Mouse (Mus musculus): ENCODE data around the gene Oprl1. TPM values are rescaled to one million over a fixed set of nuclear protein-coding genes. Genes with fewer than 3 reads are reported as not detected.

The Oprl1 gene
- polyA plus RNA-seq (2014; fragmentation: Nextera tagmentation; extraction: Ambion mirVana), result 21.7 and 22.9 TPM in 2 replicates

DNA sequence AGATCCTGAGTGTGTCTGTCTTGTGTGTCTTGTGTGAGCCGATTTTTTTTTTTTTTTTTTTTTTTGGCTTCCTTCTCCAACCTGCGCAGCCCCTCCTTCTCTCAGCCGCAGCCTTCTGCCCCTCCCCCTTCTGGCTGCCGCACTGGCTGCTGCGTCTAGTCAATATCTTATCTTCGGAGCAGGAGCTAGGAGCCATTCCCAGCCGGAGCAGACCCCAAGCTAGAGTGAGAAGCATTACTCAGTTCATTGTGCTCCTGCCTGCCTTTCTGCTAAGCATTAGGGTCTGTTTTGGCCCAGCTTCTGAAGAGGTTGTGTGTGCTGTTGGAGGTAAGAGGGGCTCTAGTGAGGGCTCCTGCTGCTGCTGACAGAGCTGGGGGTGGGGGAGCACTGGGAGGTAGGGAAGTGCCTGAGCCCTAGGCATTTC is at the start of gene Oprl1:
Gene Oprl1 (plus strand): TSS at position 114 of the 424 bp plus-strand sequence.
- ATAC-seq (ENCODE audit: low FRiP score), result peak; percentile 76
- 2% methylated on average over 7 of the region's 7 CpGs for WGBS

DNA sequence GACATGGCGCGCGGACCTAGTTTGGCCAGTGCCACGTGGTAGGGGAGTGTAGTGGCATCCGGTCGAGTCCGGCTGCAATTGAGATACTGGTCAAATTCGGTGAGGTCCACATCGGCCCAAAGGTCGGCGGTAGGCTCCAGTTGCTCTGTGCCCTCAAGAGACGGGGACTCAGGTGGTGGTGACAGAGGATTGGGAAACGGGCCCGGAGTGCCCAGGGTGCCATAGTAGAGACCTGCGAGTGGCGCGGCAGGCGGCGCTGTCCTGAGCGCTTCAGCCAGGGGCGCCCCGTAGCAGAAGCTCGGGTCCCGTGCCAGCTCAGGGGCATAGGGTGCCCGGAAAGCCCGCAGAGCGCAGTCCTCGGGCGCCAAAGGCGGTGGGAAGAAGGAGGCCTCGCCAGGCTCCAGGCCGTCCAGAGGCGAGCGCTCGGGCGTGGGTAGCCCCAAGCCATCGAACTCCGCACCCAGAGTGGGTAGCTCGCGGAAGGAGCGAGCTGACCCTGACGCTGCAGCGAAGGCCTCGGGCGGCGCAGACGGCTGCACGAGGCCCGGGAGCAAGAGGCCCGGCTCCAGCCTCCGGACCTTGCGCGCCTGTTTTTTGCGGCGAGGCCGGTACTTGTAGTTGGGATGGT is 44.4 kb upstream of the Oprl1 start:
- Histone ChIP-seq H3K4me3 (ENCODE audit: low read depth, low read length) (peak overlapping the region; percentile 26), H3K4me1 (ENCODE audit: control insufficient read depth, insufficient read depth, low read length) (peaks cover 5% of the 10 kb centered on the region), H3K36me3 (ENCODE audit: control insufficient read depth, insufficient read depth, low read length) (no peaks in the 10 kb centered on the region), H3K27me3 (ENCODE audit: control insufficient read depth, insufficient read depth, low read length) (peaks cover 57% of the 10 kb centered on the region), H3K4me2 (peak overlapping the region; percentile 36), H3K27ac (ENCODE audit: low read depth, low read length) (no peak overlapping the region), H3K9ac (ENCODE audit: low read length) (no peak overlapping the region), H3K9me3 (ENCODE audit: control insufficient read depth, low read length) (no peaks in the 10 kb centered on the region)
- no peak for ATAC-seq (ENCODE audit: low FRiP score)
- 3% methylated on average over 55 of the region's 56 CpGs for WGBS
- DNase-seq (ENCODE audit: low spot score, missing footprints), result peak; percentile 86

More for the DNA sequence above, at the start of gene Oprl1:
- Histone ChIP-seq H3K36me3 (ENCODE audit: control insufficient read depth, insufficient read depth, low read length) (no peaks in the 10 kb centered on the region), H3K27ac (ENCODE audit: low read depth, low read length) (peak within 1 kb of the TSS; percentile 65), H3K4me1 (ENCODE audit: control insufficient read depth, insufficient read depth, low read length) (peaks cover 16% of the 10 kb centered on the region), H3K9me3 (ENCODE audit: control insufficient read depth, low read length) (no peaks in the 10 kb centered on the region), H3K4me2 (peak within 1 kb of the TSS; percentile 46), H3K4me3 (ENCODE audit: low read depth, low read length) (peak within 1 kb of the TSS; percentile 31), H3K27me3 (ENCODE audit: control insufficient read depth, insufficient read depth, low read length) (no peaks in the 10 kb centered on the region), H3K9ac (ENCODE audit: low read length) (peak within 1 kb of the TSS; percentile 66)
- DNase-seq (ENCODE audit: low spot score, missing footprints), result peak; percentile 92

DNA sequence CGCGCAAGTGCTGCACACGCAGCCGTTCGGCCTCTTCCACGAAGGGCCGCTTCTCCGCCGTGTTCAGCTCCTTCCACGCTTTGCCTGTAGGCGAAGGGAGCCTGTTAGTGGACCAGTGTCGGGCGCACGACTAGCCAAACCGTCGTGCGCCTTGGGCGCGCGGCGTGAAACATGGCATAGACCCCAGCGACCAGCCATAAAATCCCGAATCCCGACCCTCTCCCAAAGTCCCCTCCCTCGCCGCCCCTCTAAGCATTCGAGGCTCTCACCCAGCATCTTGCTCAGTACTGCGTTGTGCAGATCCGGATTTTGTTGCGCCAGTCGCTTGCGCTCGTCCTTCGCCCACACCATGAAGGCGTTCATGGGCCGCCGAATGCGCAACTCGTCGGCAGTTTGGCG is 43.9 kb upstream of the Oprl1 start:
- peaks cover 57% of the 10 kb centered on the region for H3K27me3 ChIP-seq (ENCODE audit: control insufficient read depth, insufficient read depth, low read length)
- no peaks in the 10 kb centered on the region for H3K36me3 ChIP-seq (ENCODE audit: control insufficient read depth, insufficient read depth, low read length)
- H3K4me3 ChIP-seq (ENCODE audit: low read depth, low read length), result peak overlapping the region; percentile 26
- H3K4me1 ChIP-seq (ENCODE audit: control insufficient read depth, insufficient read depth, low read length), result peaks cover 9% of the 10 kb centered on the region
- peak overlapping the region; percentile 36 for H3K4me2 ChIP-seq
- H3K27ac ChIP-seq (ENCODE audit: low read depth, low read length), result no peak overlapping the region
- no peaks in the 10 kb centered on the region for H3K9me3 ChIP-seq (ENCODE audit: control insufficient read depth, low read length)
- DNase-seq (ENCODE audit: low spot score, missing footprints) (peak; percentile 94), ATAC-seq (ENCODE audit: low FRiP score) (no peak)
- no peak overlapping the region for H3K9ac ChIP-seq (ENCODE audit: low read length)
- WGBS, result 2% methylated on average over 40 of the region's 41 CpGs

DNA sequence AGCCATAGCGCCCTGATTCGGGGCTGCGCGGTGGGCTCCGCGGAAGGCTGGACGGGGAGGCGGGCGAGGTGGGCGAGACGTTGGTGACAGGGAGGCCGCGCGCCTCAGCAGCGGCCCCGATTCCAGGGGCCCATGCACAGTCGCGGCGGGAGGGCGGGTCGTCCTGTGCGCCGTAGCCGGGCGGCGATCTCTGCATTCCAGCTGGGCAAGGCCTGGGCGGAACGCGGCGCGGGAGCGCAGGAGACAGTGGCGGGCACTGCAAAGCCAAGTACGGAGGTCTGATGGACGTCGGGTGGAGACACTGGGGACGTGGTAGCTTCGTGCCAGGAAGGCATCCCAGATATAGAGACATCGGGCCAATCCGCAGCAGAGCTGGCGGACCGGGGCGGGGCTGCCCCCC is 43.5 kb upstream of the Oprl1 start, which contains the start of gene Sox18:
Gene Sox18 (minus strand): TSS at position 315 of the 400 bp plus-strand sequence.
- peak within 1 kb of the TSS; percentile 26 for H3K4me3 ChIP-seq (ENCODE audit: low read depth, low read length)
- WGBS, result under 1% methylated on average over 43 of the region's 43 CpGs
- H3K27ac ChIP-seq (ENCODE audit: low read depth, low read length), result no peak within 1 kb of the TSS
- no peaks in the 10 kb centered on the region for H3K9me3 ChIP-seq (ENCODE audit: control insufficient read depth, low read length)
- H3K27me3 ChIP-seq (ENCODE audit: control insufficient read depth, insufficient read depth, low read length), result peaks cover 57% of the 10 kb centered on the region
- DNase-seq (ENCODE audit: low spot score, missing footprints), result no peak
- peaks cover 9% of the 10 kb centered on the region for H3K4me1 ChIP-seq (ENCODE audit: control insufficient read depth, insufficient read depth, low read length)
- H3K36me3 ChIP-seq (ENCODE audit: control insufficient read depth, insufficient read depth, low read length), result no peaks in the 10 kb centered on the region
- peak within 1 kb of the TSS; percentile 36 for H3K4me2 ChIP-seq
- no peak within 1 kb of the TSS for H3K9ac ChIP-seq (ENCODE audit: low read length)
- no peak for ATAC-seq (ENCODE audit: low FRiP score)

DNA sequence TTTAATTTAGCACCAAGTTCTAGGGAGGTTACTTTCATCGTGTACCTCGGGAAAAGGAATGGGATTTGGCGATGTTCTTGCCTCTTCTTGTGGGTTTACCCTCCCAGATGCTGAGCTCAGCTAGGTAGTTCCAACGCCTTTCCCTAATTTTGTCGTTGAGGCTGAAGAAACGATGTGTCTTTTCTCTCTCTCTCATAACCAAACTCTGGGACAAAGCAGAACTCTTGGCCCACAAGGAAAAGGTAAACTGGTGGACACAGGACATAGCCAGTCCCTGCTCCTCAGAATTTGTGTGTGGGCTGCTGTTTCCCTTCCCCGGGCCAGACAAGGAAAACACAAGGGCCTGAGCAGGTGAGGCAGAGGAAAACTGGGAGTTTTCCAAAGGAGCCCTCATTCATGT is 42.8 kb upstream of the Oprl1 start:
- Histone ChIP-seq H3K4me1 (ENCODE audit: control insufficient read depth, insufficient read depth, low read length) (peaks cover 9% of the 10 kb centered on the region), H3K4me2 (no peak overlapping the region), H3K9ac (ENCODE audit: low read length) (no peak overlapping the region), H3K4me3 (ENCODE audit: low read depth, low read length) (no peak overlapping the region), H3K27me3 (ENCODE audit: control insufficient read depth, insufficient read depth, low read length) (peaks cover 57% of the 10 kb centered on the region), H3K36me3 (ENCODE audit: control insufficient read depth, insufficient read depth, low read length) (no peaks in the 10 kb centered on the region), H3K9me3 (ENCODE audit: control insufficient read depth, low read length) (no peaks in the 10 kb centered on the region), H3K27ac (ENCODE audit: low read depth, low read length) (no peak overlapping the region)
- DNase-seq (ENCODE audit: low spot score, missing footprints) (peak; percentile 84), ATAC-seq (ENCODE audit: low FRiP score) (no peak)
- WGBS, result 23% methylated on average over 7 of the region's 7 CpGs

DNA sequence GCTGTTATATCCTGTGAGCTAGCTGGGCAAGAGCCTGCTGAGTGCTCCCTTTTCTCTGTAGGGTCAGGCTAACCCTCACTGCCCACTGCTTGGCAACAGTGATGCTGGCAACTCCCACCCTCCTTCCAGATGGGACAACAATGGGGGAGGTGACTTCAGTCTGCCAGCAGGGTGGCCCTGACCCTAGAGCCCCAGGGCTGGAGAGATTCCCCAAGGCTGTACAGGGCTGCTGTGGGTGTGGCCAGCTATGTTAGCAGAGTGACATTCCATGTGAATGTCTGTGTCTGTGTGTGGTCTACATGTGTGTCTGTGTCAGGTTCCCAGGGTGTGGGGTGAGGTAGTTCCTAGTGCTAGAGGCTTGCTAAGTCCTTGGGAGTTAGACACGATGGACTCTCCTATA is 41.3 kb upstream of the Oprl1 start:
- H3K36me3 ChIP-seq (ENCODE audit: control insufficient read depth, insufficient read depth, low read length), result no peaks in the 10 kb centered on the region
- WGBS, result 46% methylated on average over 1 of the region's 1 CpGs
- H3K4me1 ChIP-seq (ENCODE audit: control insufficient read depth, insufficient read depth, low read length), result peaks cover 9% of the 10 kb centered on the region
- H3K4me3 ChIP-seq (ENCODE audit: low read depth, low read length), result no peak overlapping the region
- DNase-seq (ENCODE audit: low spot score, missing footprints) (no peak), ATAC-seq (ENCODE audit: low FRiP score) (no peak)
- no peak overlapping the region for H3K27ac ChIP-seq (ENCODE audit: low read depth, low read length)
- no peak overlapping the region for H3K9ac ChIP-seq (ENCODE audit: low read length)
- H3K9me3 ChIP-seq (ENCODE audit: control insufficient read depth, low read length), result no peaks in the 10 kb centered on the region
- H3K27me3 ChIP-seq (ENCODE audit: control insufficient read depth, insufficient read depth, low read length), result peaks cover 53% of the 10 kb centered on the region
- H3K4me2 ChIP-seq, result no peak overlapping the region

DNA sequence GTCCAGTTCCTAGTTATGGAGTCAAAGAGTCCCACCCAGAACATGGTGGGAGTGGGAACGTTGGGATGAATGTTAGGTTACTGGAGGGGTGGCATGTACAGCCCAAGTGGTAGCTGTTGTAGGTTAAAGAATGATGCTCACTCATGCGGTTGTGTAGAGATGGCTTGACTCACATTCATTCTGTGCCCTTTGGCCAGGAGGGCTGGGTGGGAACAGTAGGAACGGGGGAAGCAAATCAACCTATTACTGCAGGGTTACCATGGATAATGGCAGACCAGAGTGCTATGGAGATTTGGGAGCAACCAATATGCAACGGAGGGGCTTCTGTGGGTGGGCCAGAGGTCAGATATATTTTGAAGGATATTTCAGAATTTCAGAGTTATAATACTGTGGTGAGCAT is 39.9 kb upstream of the Oprl1 start:
- Histone ChIP-seq H3K4me1 (ENCODE audit: control insufficient read depth, insufficient read depth, low read length) (peaks cover 13% of the 10 kb centered on the region), H3K4me3 (ENCODE audit: low read depth, low read length) (no peak overlapping the region), H3K4me2 (no peak overlapping the region), H3K9ac (ENCODE audit: low read length) (no peak overlapping the region), H3K36me3 (ENCODE audit: control insufficient read depth, insufficient read depth, low read length) (no peaks in the 10 kb centered on the region), H3K27ac (ENCODE audit: low read depth, low read length) (no peak overlapping the region), H3K9me3 (ENCODE audit: control insufficient read depth, low read length) (no peaks in the 10 kb centered on the region), H3K27me3 (ENCODE audit: control insufficient read depth, insufficient read depth, low read length) (peaks cover 39% of the 10 kb centered on the region)
- 82% methylated on average over 4 of the region's 4 CpGs for WGBS
- no peak for DNase-seq (ENCODE audit: low spot score, missing footprints)
- no peak for ATAC-seq (ENCODE audit: low FRiP score)

DNA sequence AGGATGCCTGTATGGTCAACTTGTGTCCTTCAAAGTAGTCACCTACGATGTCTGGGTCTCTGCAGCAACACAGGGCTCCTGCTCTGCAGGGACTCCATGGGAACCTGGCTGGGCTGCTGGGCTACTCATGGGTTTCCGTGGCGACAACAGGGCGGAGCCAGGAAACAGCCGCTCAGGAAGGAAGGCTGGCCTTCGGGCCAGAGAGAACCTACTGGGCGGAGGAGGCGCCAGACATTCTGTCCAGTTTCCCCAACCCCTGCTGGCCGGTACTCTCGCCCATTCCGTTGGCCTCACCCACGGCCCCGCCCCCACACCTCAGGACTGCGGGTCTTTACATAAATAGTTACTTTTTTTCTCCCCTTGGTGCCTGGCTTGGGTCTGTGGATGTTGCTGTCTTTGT is 39.4 kb upstream of the Oprl1 start:
- peaks cover 34% of the 10 kb centered on the region for H3K27me3 ChIP-seq (ENCODE audit: control insufficient read depth, insufficient read depth, low read length)
- WGBS, result 4% methylated on average over 14 of the region's 14 CpGs
- peak overlapping the region; percentile 32 for H3K4me2 ChIP-seq
- peak; percentile 93 for DNase-seq (ENCODE audit: low spot score, missing footprints)
- peaks cover 14% of the 10 kb centered on the region for H3K4me1 ChIP-seq (ENCODE audit: control insufficient read depth, insufficient read depth, low read length)
- peak; percentile 40; the same call in 1 of the 2 replicates for ATAC-seq (ENCODE audit: low FRiP score)
- H3K4me3 ChIP-seq (ENCODE audit: low read depth, low read length), result no peak overlapping the region
- no peaks in the 10 kb centered on the region for H3K36me3 ChIP-seq (ENCODE audit: control insufficient read depth, insufficient read depth, low read length)
- H3K27ac ChIP-seq (ENCODE audit: low read depth, low read length), result no peak overlapping the region
- H3K9me3 ChIP-seq (ENCODE audit: control insufficient read depth, low read length), result no peaks in the 10 kb centered on the region
- peak overlapping the region; percentile 40; the same call in 1 of the 2 replicates for H3K9ac ChIP-seq (ENCODE audit: low read length)

DNA sequence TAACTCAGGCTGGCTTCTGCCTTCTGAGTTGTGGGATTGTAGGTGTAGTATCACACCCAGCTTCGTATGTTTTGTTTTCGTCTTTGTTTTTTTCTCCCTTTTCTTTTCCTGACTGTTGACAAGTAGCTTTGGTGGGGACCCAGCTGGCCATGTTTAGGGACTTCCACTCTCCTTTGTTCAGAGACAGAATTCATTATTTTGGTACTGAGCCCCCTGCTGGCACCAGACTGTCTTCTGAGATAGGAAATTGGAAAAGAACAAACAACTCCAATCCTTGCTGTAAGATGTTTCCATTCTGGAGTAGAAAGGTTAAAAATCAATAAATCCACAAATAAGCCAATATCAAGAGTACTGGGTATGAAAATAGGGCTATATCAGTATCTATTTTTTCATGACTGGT is 38.4 kb upstream of the Oprl1 start:
- Histone ChIP-seq H3K4me3 (ENCODE audit: low read depth, low read length) (no peak overlapping the region), H3K4me2 (no peak overlapping the region), H3K27ac (ENCODE audit: low read depth, low read length) (no peak overlapping the region), H3K36me3 (ENCODE audit: control insufficient read depth, insufficient read depth, low read length) (no peaks in the 10 kb centered on the region), H3K9ac (ENCODE audit: low read length) (no peak overlapping the region), H3K27me3 (ENCODE audit: control insufficient read depth, insufficient read depth, low read length) (peaks cover 25% of the 10 kb centered on the region), H3K9me3 (ENCODE audit: control insufficient read depth, low read length) (no peaks in the 10 kb centered on the region), H3K4me1 (ENCODE audit: control insufficient read depth, insufficient read depth, low read length) (peaks cover 16% of the 10 kb centered on the region)
- DNase-seq (ENCODE audit: low spot score, missing footprints) (no peak), ATAC-seq (ENCODE audit: low FRiP score) (no peak)
- WGBS, result 33% methylated on average over 2 of the region's 2 CpGs

All from midbrain, embryonic 11.5 days (tissue).